Mouse (Mus musculus): ENCODE measurements around the gene Fam168a.
A peak's percentile ranks its signal among the peaks of the same experiment; 100 is the strongest.
"Not testable (repeated sequence)": the region's sequence is repeated elsewhere in the genome, so short reads cannot be mapped to it uniquely, and the experiment has no call there.

Fam168a gene

DNA sequence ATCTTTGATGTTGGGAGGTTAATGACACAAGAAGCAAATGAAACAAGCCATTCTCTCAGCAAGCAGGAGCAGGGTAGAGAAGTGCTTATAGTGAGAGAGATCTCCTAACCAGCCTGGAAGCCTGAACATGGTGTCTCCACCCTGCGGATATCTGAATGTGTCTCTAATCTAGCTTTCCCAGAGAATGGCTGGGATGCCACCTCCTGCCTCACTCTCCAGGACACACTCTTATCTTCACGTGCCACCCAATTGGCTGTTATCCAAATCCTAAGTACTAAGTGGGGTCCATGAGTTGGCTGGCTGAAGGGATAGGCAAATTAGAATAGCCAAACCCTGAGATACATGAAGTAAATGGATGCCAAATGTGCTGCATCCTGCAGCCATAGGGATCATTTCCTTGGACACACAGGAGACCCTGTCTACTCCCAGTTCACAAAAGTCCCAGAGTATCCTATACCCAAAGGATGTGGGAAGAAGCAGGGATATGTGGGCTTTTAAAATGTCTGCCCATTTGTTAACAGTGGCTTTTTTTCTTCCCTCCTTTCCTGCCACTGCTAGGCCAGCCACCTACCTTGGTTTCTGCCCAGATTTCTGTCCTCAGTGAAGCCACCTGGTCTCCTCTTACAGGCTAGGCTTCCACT is 138.1 kb downstream of the Fam168a start:
- DNase-seq: no peak

DNA sequence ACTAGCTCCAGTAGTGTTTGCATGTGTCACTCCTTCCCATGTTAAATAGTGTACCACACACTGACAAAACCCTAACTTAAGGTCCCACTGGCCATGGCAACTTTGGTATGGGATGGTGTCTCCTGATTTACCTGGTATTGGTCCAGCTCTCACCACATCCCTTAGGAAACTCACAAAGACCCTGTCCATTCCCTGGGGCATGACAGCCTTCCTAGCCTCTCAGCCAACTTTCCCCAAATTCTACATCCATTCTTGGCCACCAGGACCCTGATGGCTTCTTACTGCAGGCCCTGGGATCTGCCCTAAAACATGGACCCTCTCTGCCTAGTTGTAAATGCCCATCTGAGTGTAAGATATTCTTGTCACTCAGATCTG is 138.6 kb downstream of the Fam168a start:
- DNase-seq: no peak

DNA sequence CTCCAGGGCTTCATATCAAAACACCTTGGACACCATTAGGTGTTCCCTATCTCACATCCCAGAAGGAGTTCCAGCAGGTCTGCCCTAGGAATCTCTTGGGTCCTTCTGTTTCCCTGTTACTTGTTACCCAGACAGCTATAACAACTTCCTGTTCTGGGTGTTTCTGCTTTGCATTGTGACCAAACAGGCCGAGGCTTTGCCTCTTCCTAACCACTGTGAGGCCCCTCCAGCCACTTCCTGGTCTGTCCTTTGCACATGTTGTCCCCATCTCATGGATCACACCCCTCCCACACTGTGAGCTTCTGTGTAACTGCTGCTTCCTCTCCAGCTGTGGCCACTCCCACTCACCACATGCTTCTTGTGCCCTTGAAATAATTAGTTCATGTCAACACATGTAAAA is 139.0 kb downstream of the Fam168a start:
- no peak for DNase-seq

DNA sequence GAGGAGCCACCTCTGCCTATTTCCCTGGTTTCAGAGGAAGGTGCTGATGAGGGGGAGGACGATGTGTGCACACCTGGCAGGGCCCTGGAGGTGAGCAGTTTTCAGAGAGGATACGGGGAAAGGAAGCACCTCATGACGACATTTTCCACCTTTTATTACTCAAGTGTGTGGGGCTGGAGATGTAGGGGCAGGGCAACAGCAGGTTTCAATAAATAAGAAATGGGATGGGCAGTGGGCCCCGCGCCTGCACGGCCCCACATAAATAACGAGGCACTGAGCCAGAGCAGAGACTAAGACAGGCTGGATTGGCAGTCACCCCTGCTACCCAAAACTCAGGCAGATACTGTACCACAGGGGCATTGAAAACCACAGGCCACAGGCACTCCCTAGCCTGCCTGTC is 139.6 kb downstream of the Fam168a start:
- DNase-seq: not testable (repeated sequence)

DNA sequence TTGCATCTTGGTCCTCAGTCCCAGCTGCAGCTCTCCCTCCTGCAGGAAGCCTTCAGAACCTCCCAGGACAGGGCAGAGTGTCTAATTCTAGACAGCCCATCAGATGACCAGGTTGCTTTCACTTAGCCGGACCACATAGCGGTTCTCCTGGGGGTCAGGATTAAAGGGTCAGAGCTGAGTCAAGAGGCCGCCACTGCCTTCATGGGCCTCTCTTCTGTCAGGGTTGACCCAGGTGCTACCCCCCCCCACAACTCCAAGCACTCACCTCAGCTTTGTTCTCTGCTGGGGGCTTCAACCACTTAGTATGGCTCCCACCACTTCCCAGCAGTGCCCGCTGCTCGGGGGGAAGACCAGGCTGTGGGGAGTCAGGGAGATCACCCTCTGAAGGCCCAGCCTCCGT is 140.7 kb downstream of the Fam168a start:
- DNase-seq: no peak

DNA sequence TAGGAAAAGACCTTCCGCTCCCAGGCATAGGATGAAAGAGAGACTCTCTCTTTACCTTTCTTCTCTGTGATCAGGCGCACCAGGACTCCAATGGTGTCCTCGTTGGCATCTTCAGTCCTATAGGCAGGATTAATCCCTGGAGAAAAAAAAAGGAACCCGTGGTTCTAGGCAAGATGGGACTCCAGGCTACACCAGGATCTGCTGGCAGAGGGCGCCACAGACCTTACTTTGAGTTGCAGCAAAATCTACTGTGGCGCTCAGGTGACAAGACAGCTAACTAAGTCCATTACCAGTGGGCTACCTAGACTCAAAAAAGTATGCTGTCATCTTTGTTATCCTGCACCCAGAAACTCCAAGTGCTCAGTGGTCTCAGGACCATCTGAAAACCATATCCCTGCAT is 142.3 kb downstream of the Fam168a start:
- peak; percentile 72 to 76 for DNase-seq

DNA sequence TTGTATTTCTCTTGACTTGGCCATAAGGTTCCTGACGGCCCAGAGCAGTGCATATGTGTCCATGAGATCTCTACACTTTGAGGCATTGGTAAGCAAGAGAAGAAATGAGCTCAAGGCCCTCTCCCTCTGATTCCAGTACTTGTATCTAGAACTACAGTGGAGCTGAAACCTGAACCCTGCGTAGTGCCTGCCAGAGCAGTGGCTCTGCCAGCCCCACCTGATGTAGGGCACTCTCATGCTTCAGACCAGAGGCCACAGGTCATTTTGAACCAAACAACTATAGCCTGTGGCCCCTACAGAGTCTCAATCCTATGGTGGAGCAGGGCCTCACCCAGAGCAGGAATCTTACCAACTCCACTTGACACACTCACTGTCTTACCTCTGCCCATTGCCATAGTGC is 143.1 kb downstream of the Fam168a start:
- no peak for DNase-seq

DNA sequence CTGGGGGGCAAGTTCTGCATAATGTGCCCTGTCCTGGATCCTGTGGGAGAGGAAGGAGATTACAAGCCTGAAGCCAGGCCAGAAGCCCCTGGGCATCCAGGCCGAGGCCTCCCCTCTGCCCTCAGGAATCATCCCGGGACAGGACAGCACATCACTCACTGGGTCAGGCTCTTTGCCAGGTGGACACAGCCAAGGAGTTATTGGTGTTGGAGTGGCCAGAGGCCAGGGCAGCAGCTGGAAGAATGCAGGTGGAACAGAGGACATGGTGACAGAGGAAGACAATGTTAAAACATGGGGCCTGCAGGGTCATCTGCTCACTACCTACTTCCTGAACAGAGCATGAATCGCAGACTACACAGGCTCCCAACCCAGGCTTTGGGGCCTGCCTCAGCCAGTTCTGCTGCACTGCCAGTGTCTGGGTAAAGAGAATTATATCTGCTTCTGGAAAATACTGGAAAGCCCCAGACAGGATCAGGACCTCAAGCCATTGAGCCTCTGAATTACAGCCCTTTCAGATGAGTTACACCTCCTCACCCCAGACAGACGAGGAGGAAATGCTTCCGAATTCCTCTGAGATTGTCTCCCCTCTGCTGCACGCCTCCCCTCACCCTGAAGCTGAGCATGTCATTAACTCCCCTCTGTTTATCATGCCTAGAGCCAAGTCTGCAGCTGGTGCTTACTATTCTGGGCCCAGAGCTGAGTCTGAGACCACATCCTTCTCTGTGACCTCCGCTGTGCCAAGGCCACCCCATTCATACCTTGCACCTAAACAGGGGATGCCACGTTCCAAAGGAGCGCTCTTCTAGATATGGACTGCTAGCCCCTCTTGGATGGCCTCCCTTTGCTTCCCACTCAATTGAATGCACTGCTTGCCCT is 145.3 kb downstream of the Fam168a start:
- DNase-seq: no peak

DNA sequence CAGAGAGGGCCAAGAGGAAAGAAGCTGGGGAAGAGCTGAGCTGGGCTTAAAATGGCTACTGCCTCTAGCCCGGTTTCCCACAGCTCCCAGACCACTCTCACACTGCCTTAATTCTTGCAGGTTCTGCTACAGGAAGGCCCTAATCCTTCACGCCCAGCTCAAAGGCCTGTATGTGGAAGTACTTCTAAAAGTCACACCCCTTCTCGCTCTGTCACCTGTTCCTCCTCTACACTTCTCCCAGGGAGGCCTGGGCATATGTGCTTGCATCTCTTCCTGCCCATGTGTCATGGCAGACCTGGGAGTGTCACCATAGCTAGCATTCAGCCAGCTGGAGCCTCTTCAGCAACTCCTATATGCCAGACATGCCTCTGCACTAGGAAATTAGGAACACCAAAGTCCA is 147.0 kb downstream of the Fam168a start:
- no peak for DNase-seq

DNA sequence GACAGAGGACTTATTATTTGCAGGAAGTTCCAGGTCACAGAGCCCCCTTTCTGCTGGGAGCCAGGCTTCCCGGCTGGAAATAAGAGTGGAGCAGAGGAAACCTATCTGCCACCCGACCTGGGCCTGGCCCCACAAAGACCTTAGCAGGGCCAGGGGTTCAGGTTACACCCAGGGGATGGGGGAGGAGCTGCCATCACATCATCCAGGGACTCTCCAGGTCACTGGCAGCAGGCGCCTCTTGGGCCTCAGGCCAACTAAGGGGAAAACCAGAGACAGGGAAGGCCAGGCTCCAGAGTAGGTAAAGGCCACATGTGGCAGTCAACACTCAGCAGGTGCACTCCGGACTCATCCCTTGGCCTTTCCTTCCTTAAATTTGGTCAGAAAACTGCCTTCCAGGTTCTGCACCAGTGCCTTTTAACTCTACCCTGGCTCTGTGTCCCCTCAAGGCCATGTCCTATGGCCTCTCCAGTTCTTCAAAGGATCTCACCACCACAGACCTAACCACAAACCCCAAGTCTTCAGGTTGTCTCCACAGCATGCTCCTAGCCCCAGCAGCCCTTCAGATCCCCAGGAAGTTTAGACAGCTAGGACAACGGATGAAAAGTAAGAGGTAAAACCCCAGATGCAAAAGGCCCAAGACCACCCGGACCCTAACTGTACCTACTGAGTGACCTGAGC is 147.8 kb downstream of the Fam168a start:
- no peak for DNase-seq

DNA sequence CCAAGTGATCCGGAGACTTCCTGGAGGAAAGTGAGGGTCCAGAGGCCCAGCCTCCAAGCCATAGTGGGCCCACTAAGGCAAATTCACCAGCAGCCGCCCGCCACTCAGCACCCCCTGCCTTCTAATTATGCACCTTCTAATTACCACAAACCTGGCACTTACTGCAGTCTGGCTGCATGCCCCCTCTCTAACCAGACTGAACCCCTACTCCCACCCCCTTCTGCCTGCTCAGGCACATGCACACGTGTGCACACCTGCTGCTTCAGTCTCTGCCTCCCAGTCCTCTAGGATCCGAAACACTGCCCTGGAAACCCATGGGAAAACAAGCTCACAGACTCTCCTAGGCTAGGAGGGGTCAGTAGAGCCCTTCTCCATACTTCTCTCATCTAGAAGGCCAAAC is 148.4 kb downstream of the Fam168a start:
- DNase-seq: no peak

DNA sequence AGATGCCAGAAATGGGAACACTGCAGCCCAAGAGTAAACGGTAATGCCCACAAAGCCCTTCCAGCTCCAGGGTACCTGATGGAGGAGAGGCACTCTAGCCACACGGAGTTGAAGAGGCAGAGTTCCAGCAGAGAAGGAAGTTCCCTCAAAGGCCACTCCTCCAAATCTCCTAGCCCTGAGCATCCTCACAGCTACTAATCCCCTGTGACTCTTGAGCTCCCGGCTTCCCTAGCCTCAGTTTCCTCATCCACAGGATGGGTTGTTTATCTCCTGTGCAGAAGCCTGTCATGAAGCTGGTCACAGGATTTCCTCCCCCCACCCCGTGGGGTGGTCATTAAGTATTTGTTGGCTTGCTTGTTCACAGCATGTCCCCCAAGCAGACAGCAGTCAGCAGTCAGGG is 148.9 kb downstream of the Fam168a start:
- no peak for DNase-seq

DNA sequence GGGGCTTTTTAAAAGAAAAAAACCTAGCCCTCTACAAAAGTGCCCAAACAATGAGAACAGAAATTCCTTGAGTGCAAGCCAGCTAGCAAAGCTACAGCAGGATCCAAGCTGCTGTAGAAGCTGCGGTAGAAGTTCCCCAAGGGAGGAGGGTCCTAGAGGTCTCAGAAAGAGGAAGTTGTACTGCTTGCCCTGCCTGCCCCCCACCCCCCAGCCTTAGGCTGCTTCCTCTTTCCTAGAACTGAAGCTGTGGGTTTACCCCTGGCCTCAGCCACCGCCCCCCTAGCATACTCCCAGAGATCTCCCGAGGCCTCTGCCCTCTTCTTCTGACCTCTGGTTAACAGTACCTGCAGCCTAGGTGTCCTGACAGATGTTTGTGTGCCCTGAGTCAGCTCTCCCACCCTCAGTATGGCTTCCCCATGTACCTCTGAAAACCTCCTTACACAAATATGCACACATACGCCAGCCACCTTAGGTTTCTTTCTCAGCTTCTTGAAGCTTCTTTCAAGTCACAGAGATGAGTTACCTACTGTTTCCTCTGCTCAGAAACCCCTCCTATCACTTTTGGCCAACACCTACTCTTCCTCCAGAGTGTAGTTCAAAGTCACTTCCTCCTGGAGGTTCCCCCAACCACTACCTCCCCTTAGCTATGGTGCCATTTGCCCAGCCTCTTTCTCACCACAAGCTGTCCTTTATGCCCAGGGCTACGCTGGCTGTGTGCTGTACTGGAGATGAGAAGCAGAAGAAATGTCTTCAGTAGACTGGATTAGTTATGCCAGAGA is 149.5 kb downstream of the Fam168a start:
- DNase-seq: no peak

DNA sequence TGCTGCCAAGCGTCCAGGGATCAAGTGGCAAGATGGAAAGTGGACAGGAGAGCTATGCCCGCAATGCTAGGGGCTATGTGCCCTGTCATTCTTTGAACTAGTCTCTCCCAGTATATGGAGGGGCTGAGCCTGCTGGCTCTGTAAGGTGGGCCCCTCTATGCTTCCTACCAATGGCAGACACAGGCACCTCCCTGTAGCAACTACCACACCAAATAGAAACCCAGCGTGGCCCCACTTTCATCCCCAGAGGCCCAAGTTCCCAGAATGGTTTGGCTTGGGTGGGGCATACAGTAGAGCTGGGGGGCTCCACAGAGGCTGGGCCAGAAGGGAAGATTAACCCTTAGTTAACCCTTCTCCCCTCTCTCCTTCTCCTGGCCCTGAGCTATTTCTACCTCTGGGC is 154.0 kb downstream of the Fam168a start:
- DNase-seq: no peak

DNA sequence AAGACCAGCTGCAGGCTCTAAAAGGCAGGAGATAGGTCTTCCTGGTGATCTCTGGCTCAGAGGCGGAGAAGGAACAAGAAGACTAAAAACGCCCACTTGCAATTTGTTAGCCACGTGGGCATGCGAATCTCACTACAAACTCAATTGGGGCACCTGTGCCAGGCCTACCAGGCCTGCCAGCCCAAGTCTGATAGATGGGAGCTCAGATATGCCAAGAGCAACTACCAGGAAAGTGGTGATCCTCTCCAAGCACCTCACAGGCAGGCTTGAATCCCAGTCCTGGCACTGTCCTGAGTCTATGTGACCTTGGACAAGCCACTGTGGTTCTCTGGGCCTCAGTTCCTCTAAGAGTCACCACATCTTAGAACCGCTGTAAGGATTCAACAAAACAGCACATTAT is 154.8 kb downstream of the Fam168a start:
- no peak for DNase-seq

DNA sequence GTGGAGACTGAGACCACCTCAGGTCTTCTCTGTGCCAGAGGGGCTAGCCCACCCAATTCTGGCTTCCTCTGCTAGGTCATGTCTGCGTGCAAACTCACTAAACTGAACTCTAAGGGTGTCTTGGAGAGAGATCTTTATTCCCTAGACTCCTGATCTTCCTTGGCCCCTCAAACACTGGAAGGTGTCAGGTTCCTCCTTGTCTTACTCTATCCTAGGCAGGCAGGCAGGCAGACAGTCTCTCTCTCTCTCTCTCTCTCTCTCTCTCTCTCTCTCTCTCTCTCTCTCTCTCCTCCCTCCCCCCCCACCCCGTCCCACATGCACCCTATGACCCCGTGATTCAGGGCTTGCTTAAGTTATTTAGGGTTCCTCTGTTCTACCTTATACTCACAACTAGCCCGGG is 155.9 kb downstream of the Fam168a start:
- DNase-seq: no peak

DNA sequence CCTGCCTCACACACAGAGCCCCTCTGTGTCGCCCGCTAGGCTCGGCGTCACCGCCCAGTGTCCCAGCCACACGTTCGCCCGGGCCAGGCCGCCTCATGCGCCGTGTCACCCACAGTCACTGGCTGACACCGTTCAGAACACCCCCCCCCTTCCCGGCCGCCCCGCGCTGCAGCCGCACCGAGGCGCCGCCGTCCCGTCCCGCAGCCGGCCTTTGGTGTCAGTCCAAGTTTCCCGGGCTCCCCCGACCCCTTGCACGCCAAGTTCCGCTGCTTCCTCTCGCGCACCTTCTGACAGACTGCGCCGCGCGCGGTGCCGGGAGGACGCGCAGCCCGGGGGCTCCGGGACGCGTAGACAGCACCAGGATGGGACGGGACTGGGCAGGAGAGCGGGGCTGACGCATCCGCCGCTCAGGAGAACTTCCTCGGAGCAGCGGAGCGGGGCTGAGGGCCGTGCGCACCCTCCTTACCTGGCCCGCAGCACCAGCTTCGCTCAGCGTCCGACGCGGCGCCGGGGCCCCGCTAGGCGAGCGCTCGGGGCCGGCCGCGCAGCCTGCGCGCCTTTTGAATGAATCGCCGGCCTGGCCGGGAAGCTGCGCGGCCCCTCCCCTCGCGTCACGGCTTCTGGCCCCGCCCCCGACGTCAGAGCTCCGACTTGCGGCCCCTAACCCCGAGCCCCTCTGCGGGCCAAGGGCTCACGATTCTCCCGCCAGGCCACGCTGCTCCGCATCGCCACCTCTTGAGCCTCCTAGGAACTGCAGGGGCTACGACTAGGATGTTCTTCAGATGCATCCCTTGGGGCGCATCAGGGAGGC is 156.6 kb downstream of the Fam168a start, which contains the start of gene Relt:
Relt (minus strand) TSS at position 619 of the 811 bp plus-strand sequence.
- DNase-seq: peak; percentile 91 to 95

DNA sequence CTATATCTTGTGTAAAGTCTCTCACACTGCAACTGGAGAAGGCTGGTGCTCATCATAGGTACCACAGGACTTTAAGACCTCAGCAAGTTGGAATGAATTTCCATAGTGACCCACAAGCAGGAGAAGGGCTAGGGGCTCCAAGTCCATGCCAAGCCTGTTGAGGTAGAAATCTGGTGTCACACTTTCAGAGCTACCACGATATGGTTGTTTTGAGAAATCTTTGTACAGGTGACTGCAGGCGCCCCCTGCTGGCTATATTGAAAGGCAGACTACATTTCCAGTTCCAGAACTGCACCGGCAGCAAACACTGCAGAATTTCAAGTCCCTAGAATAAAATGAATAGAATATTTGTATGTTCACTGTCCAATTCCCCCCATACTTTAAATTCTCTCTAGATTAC is 160.2 kb downstream of the Fam168a start:
- DNase-seq: peak; percentile 77 to 83

DNA sequence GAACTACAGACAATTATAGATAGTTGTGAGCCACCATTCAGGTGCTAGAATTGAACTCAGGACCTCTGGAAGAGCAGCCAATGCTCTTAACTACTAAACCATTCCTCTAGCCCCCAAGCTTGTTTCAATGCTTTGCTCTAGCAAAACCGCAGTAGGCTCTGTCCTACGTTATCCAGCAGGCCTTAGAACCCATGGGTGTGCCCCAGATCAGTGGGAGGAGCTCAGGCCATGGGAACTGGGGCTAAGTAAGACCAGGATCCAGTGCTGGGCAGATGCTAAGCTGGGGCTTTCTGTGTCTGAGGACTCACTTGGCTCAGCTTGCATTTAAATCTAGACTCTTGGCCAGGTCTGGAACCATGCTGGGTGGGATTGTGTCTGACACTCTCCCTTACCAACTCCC is 161.1 kb downstream of the Fam168a start:
- no peak for DNase-seq

DNA sequence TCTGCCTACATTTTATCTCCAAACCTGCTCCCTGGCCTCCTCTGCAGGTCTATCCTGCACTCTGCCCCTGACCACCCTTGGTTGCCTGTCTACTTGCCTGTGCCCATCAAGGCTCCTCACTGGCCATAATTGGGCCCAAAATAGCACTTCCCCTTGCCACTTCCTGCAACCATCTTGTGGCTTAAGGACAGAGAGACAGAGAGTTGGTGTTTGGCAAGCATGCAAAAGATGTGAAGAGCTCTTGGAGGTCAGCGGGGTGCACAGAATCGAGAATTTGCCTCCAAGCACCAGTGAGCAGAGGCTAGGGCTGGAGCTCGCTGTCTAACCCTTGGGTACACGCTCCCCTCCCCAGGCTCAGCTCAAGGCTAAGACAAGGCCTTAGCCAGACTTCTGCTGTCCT is 162.1 kb downstream of the Fam168a start:
- DNase-seq: no peak

DNA sequence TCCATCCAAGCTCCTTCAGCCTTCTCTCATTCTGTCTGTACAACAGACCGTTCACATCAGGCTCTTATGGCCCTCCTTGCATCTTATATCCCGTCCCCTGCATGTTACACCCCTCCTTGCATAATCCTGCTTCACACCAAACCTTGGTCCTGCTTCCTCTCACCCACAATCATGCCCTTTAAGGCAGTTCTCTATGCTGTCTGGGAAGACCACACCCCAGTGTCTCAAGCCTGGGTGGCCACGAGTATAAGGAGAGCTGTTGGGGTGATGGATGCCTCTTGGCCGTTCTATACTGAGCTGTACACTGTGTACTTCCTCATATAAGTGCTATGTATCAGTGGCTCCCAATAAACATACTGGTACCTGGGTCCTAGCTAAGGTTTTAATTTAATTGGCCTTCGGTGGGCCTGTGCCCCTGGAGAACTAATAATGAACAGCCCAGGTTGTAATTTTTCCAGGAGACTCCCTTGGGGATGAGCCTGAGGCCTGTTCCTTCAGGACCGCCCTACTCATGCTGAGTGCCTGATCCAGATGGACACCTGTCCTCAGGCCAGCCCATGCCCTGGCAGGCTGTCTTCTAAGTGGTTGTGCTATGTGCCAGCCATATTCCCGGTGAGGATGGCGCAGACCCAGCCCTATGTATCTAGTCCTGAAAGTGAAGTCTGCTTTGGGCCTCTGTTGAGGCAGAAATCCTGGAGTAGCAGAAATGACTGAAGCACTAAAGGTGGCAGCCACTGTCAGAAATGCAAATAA is 163.6 kb downstream of the Fam168a start:
- peak in 1 of 2 experiments; percentile 28 for DNase-seq

Data from cerebellum, postnatal 36 days (tissue).